Mouse (Mus musculus): ENCODE results near the gene Maml2. TPM values are rescaled to one million over a fixed set of nuclear protein-coding genes. Genes with fewer than 3 reads are reported as not detected.
"Not testable (repeated sequence)": the region's sequence is repeated elsewhere in the genome, so short reads cannot be mapped to it uniquely, and the experiment has no call there.

The Maml2 gene
- polyA plus RNA-seq, 1 experiment, result 12.3 TPM

DNA sequence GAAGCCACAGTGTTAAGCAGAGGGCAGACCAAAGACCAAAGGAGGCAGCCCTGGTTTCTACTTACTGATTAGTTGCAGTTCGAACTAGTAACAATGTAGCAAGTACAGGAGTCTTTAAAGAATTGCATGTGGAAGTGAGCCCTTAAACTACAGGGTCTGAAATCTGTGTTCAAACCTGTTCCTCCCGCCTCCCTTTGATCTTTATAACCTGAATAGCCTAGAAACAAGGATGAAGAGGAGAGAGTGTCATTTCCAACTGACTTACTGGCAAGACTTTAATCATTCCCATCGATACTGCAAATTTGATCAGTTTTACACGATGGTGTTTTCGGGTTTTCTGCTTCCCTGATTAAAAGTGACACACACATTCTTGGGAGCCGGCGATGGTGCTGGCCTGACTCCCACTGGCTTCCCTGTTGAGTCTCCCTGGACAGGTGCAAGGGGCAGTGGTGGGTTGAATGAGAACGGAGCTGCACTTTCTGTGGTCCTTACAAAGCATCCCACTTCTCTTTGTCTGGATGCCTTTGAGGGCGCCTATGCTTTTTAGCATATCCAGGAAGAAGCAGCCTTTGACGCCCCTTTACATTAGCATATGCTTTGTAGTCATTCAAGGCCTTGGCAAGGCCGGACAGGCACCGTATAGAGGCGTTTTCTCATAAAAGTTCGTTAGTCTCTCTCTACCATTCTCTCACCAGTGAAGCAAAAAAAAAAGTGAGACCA is 401.5 kb downstream of the Maml2 start:
- H3K27me3 ChIP-seq (ENCODE audit: control insufficient read depth, insufficient read depth, low read length), result no peaks in the 10 kb centered on the region
- H3K4me3 ChIP-seq (replicated peaks; ENCODE audit: insufficient read depth, low read depth, low read length), result no peak overlapping the region
- 63% methylated on average over 14 of the region's 14 CpGs for WGBS
- H3K27ac ChIP-seq (ENCODE audit: insufficient read depth, low read length), result no peak overlapping the region
- no peak for DNase-seq
- H3K4me1 ChIP-seq (ENCODE audit: control insufficient read depth, insufficient read depth, low read length), result peaks cover 5% of the 10 kb centered on the region; the same call in 1 of the 2 replicates
- TF ChIP-seq CTCF (IDR thresholded peaks at IDR 0.05; ENCODE audit: borderline replicate concordance, insufficient read depth, low read depth, low read length) (no peak), POLR2A (IDR thresholded peaks at IDR 0.05; ENCODE audit: borderline replicate concordance, insufficient read depth, low read length) (no peak)

DNA sequence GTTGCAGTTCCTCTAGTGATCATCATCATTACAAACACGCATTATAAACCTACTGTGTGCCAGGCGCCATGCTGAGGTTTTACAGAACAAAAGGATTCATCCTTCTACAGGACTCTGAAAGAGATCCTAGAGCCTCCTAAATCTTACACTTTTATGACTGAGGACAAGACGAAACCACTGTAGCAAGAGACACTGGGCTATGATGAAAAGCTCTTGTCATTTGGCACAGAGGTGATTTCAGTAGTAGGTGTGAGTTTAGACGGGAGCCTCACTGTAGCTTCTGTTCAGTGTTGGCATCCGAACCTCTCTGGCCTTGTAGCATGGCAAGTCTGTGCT is 402.0 kb downstream of the Maml2 start:
- 71% methylated on average over 5 of the region's 5 CpGs for WGBS
- H3K27ac ChIP-seq (ENCODE audit: insufficient read depth, low read length), result no peak overlapping the region

DNA sequence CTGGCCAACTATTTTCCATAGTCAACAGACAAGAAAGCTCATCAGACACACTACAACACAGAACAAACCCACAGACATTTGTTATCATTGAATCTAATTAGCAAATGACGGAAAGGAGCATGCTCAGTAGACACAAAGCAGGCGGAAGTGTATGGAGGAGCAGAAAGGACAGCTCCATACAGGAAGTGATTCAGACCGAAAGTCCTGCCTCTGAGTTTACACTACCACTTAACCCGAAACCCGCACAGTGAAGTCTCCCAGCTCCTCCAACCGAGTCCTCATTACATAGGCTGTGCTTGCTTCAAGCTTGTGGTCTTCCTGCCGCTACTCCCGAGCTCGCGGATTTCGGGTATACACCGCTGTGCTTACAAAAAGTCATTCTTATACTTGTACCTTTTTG is 404.0 kb downstream of the Maml2 start:
- no peak overlapping the region for H3K4me3 ChIP-seq (replicated peaks; ENCODE audit: insufficient read depth, low read depth, low read length)
- WGBS, result 97% methylated on average over 12 of the region's 12 CpGs
- H3K4me1 ChIP-seq (ENCODE audit: control insufficient read depth, insufficient read depth, low read length), result no peaks in the 10 kb centered on the region
- TF ChIP-seq CTCF (IDR thresholded peaks at IDR 0.05; ENCODE audit: borderline replicate concordance, insufficient read depth, low read depth, low read length) (no peak), POLR2A (IDR thresholded peaks at IDR 0.05; ENCODE audit: borderline replicate concordance, insufficient read depth, low read length) (no peak)
- H3K27ac ChIP-seq (ENCODE audit: insufficient read depth, low read length), result no peak overlapping the region
- no peak for DNase-seq
- no peaks in the 10 kb centered on the region for H3K27me3 ChIP-seq (ENCODE audit: control insufficient read depth, insufficient read depth, low read length)

More for the DNA sequence above, 402.0 kb downstream of the Maml2 start:
- Histone ChIP-seq H3K4me3 (replicated peaks; ENCODE audit: insufficient read depth, low read depth, low read length) (no peak overlapping the region), H3K27me3 (ENCODE audit: control insufficient read depth, insufficient read depth, low read length) (no peaks in the 10 kb centered on the region), H3K4me1 (ENCODE audit: control insufficient read depth, insufficient read depth, low read length) (peaks cover under 1% of the 10 kb centered on the region; the same call in 1 of the 2 replicates)
- TF ChIP-seq CTCF (IDR thresholded peaks at IDR 0.05; ENCODE audit: borderline replicate concordance, insufficient read depth, low read depth, low read length) (no peak), POLR2A (IDR thresholded peaks at IDR 0.05; ENCODE audit: borderline replicate concordance, insufficient read depth, low read length) (no peak)
- DNase-seq, result no peak

DNA sequence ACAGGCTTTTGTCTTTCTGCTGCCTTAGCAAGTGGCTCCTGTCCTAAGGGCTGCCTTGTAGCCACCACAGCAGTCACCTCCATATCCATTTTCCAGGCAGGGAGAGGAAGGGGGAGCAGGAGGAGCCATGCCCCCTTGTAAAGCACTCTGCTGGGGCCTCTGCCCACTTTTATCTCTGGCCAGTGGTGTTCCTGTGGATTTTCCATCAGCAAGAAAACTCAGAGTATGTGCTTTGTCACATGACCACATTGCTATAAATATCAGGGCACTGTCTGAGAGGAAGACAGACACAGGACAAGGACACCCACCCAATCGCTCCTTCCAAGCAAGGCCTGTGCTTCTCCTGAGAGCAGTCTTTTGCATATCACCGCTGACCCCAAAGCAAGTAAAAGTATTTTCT is 405.3 kb downstream of the Maml2 start:
- Histone ChIP-seq H3K4me3 (replicated peaks; ENCODE audit: insufficient read depth, low read depth, low read length) (no peak overlapping the region), H3K27ac (ENCODE audit: insufficient read depth, low read length) (no peak overlapping the region), H3K27me3 (ENCODE audit: control insufficient read depth, insufficient read depth, low read length) (no peaks in the 10 kb centered on the region), H3K4me1 (ENCODE audit: control insufficient read depth, insufficient read depth, low read length) (no peaks in the 10 kb centered on the region)
- WGBS, result 92% methylated on average over 2 of the region's 2 CpGs
- DNase-seq, result no peak
- TF ChIP-seq CTCF (IDR thresholded peaks at IDR 0.05; ENCODE audit: borderline replicate concordance, insufficient read depth, low read depth, low read length) (no peak), POLR2A (IDR thresholded peaks at IDR 0.05; ENCODE audit: borderline replicate concordance, insufficient read depth, low read length) (no peak)

DNA sequence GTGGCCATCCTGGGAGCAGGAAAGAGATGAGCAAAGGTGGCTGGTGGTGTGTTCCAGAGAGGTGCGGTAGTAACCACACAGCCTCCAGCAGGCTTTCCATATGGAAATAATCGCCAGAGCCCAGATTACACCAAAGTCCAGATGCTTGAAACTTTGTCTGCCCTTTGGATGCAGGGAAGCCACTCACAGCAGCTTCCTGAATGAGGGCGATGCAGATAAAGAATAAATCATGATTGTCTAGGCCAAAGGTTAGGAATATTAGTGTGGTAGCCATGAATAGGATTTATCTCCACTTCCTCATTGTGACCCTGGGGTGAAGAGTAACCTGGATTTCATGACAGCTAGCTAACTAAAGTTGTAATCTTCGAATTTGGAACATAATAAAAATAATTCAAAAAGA is 407.2 kb downstream of the Maml2 start:
- no peaks in the 10 kb centered on the region for H3K4me1 ChIP-seq (ENCODE audit: control insufficient read depth, insufficient read depth, low read length)
- TF ChIP-seq POLR2A (IDR thresholded peaks at IDR 0.05; ENCODE audit: borderline replicate concordance, insufficient read depth, low read length) (no peak), CTCF (IDR thresholded peaks at IDR 0.05; ENCODE audit: borderline replicate concordance, insufficient read depth, low read depth, low read length) (no peak)
- 78% methylated on average over 4 of the region's 4 CpGs for WGBS

DNA sequence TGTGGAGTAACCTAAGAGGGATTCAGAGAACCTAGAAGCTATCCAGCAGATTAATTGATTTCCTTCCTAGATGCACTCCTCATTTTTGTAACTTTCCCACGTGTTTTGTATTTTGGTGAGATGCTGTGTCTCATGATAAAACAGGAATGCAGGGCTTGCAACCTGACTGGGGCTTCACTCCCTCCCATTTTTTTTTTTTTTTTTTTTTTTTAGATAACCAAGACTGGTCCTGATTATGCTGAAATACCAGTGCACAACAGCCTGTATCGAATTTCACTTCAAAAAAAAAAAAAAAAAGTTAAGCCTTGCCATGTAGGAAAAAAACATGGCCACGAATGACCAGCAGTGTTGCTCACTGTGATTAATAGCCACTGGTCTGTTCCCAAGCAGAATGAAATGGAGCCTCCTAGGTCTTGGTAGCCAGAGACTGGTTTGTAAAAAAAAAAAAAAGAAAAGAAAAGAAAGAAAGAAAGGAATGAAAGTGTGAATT is 409.4 kb downstream of the Maml2 start:
- WGBS, result 50% methylated on average over 3 of the region's 3 CpGs
- no peaks in the 10 kb centered on the region for H3K27me3 ChIP-seq (ENCODE audit: control insufficient read depth, insufficient read depth, low read length)
- no peak overlapping the region for H3K4me3 ChIP-seq (replicated peaks; ENCODE audit: insufficient read depth, low read depth, low read length)
- TF ChIP-seq CTCF (IDR thresholded peaks at IDR 0.05; ENCODE audit: borderline replicate concordance, insufficient read depth, low read depth, low read length) (no peak), POLR2A (IDR thresholded peaks at IDR 0.05; ENCODE audit: borderline replicate concordance, insufficient read depth, low read length) (no peak)
- DNase-seq, result no peak
- H3K4me1 ChIP-seq (ENCODE audit: control insufficient read depth, insufficient read depth, low read length), result no peaks in the 10 kb centered on the region
- no peak overlapping the region for H3K27ac ChIP-seq (ENCODE audit: insufficient read depth, low read length)

More for the DNA sequence above, 407.2 kb downstream of the Maml2 start:
- no peaks in the 10 kb centered on the region for H3K27me3 ChIP-seq (ENCODE audit: control insufficient read depth, insufficient read depth, low read length)
- no peak overlapping the region for H3K27ac ChIP-seq (ENCODE audit: insufficient read depth, low read length)
- no peak overlapping the region for H3K4me3 ChIP-seq (replicated peaks; ENCODE audit: insufficient read depth, low read depth, low read length)
- DNase-seq, result no peak

DNA sequence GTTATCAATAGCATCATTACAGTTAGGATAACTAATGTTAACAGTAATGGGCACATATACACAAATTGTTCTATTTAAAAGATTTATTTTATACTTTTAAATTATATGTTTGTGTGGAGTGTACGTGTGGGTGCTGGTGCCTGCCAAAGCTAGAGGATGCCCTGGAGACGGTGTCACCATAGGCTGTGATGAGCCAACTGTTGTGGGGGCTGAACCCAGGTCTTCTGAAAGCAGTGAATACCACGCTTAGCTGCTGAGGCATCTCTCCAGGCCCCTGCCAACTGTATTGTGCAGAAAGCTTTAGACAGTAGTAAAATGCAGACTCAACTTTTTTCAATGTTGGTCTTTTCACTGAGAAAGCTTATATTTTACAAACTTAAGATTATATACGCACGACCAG is 411.7 kb downstream of the Maml2 start:
- TF ChIP-seq CTCF (IDR thresholded peaks at IDR 0.05; ENCODE audit: borderline replicate concordance, insufficient read depth, low read depth, low read length) (no peak), POLR2A (IDR thresholded peaks at IDR 0.05; ENCODE audit: borderline replicate concordance, insufficient read depth, low read length) (no peak)
- 65% methylated on average over 5 of the region's 5 CpGs for WGBS
- no peak overlapping the region for H3K4me3 ChIP-seq (replicated peaks; ENCODE audit: insufficient read depth, low read depth, low read length)

DNA sequence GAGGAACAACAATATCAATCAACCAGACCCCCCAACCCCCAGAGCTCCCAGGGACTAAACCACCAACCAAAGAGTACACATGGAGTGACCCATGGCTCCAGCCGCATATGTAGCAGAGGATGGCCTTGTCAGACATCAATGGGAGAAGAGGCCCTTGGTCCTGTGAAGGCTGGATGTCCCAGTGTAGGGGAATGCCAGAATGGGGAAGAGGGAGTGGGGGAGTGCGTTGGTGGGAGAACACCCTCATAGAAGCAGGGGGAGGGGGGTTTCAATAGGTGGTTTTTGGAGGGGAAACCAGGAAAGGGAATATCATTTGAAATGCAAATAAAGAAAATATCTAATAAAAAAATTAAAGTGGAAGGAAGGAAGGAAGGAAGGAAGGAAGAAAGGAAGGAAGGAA is 418.1 kb downstream of the Maml2 start:
- not testable (repeated sequence) for H3K4me1 ChIP-seq (ENCODE audit: control insufficient read depth, insufficient read depth, low read length); DNase-seq; H3K27ac ChIP-seq (ENCODE audit: insufficient read depth, low read length); H3K27me3 ChIP-seq (ENCODE audit: control insufficient read depth, insufficient read depth, low read length); H3K4me3 ChIP-seq (replicated peaks; ENCODE audit: insufficient read depth, low read depth, low read length)
- WGBS, result 66% methylated on average over 2 of the region's 2 CpGs

More for the DNA sequence above, 411.7 kb downstream of the Maml2 start:
- no peaks in the 10 kb centered on the region for H3K27me3 ChIP-seq (ENCODE audit: control insufficient read depth, insufficient read depth, low read length)
- H3K4me1 ChIP-seq (ENCODE audit: control insufficient read depth, insufficient read depth, low read length), result no peaks in the 10 kb centered on the region
- DNase-seq, result no peak
- no peak overlapping the region for H3K27ac ChIP-seq (ENCODE audit: insufficient read depth, low read length)
